Mouse (Mus musculus) kidney, adult 9 months (tissue): Measurements from ENCODE around the gene Ccdc160.
A peak's percentile ranks its signal among the peaks of the same experiment; 100 is the strongest.

Experiments used
- DNase-seq: peaks from one replicate; pipeline ENCODE4 v3.0.0; 2022

Ccdc160 gene

DNA sequence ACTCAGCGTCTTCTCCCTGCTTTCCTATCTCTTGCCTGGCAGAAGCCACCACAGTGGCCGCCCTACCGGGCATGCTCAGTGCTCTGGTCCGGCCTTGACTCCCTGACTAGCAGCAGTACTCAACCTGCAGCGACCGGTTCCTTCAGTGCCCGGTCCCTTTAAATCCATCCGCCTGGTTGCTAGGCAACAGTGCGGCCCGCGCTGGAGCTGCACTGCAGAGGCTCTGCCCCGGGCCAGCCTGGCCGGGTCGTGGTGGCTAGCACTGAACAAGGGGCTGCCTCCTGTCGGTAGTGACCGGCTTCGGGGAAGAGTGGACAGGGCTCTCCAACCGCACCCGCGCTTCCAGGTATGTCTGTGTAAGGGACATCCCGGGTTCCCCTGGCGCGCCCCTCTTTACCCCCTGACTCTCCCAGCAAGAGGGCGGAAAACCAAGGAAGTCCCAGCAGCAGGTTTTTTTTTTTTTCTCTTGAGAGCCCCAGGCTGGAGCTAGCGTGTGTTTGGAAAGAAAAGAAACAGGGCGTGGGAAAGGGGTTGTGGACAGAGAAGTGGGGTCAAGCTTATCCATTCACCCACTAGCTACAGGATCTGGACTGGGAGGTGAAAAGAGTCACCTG, at the start of gene Ccdc160:
Ccdc160 (plus strand) TSS at position 221 of the 614 bp plus-strand sequence.
- peak; percentile 81 for DNase-seq

DNA sequence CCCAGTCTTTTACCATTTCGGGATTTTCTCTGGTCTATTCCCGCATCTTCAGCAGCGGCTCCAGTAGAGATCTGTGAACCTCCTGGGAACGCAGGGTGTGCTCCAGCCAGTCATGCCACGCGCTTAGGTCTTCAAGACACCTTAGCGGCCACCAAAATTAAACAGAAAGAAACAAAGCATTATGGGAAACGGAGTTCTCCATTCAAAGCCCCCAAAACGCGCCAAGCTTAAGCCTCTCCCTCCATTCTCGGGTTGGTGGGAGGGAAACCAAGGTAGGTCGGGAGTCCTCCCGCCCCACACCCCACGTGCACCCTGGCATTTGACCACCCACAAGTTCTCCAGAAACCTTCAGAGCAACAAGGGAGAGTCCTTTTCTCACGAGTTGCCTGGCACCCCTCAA, 47.2 kb upstream of the Ccdc160 start:
- no peak for DNase-seq

- DNase-seq: peak; percentile 17
Measured at GRCm38 (mm10) chrX:52744201-52745051, 46.6 kb upstream of the Ccdc160 start.

GRCm38 (mm10) chrX:52745462-52745861, 45.5 kb upstream of the Ccdc160 start:
- no peak for DNase-seq

DNA sequence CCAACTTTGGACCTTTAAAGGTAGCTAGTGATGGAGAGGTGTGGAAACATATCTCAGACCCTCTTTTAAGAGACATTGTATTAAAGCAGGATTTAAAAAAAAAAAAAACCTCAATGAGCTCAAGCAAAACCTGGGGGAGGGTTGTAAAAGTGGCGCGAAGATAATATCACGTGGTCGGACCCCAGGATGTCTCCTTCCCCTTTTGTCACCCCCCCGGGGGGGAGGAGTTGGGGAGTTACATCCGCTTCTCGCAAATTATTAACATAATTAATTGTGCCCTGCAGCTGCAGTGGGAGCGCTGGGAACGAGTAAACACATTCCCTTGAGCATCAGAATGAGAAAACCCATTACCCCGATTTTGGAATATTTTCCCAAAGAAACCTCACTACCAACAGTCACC, 45.1 kb upstream of the Ccdc160 start:
- DNase-seq: peak; percentile 12

GRCm38 (mm10) chrX:52746849-52747248, 44.2 kb upstream of the Ccdc160 start:
- no peak for DNase-seq

DNA sequence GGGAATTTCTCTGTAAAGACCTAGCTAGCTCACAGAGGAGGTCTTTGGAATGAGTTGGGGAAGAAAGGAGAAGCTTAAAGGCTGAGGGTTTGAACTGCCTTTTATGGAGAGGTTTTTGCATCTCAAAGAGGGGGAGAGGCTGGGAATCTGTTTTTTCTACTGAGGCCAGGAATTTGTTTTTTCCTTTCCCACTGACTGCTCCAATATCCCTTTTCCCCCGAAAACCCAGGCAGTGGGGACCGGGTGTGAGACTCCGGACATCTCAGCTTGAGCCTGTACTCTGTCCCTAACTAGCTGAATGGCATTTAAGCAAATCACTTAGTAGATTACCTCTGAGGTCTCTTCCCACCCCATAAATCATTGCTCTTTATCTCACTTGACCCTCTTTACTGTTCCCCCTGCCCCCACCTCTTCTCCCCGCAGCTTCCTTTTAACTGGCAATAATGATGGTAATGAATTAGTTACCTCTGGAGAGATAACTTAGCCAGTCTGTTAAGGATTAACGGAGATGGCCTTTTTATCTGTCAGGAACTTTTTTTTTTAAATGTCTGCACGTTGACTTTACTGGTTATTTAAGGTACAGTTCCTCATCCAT, 37.4 kb upstream of the Ccdc160 start:
- DNase-seq: no peak

DNA sequence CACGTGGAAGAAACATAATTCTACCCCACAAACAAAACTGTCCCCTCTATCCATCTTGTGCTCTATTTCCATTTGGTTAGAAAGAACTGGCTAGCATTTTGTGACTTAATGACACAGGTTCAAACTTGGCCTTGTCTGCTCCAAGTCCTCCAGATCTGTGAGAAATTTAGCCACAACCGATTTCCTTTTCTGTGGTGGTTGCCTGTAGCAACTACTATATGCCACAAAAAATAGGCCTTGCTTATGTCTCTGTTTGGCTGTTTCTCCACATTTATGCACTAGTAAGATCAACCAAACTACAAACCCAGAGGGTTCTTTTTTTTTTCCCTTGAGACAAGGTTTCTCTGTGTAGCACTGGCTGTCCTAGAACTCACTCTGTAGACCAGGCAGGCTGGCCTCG, 33.8 kb upstream of the Ccdc160 start:
- no peak for DNase-seq

DNA sequence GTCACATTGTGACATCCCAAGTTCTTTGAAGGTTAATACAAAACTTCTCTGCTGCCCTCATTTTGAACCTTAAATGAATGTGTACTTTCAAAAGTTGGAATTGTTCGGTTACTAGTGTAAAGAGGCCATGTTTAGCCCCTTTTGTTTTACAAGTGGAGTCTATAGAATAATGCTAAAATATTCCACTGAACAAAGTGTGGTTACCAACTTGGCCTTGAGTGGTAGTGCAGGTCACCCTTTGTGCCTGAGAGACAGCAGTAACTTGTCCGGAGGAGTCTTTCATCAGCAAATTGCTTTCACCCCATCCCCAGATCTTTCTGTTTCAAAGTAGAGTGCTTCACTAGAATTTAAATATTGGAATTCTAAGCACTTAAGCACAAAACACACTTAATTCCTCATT, 31.8 kb upstream of the Ccdc160 start:
- DNase-seq: no peak

DNA sequence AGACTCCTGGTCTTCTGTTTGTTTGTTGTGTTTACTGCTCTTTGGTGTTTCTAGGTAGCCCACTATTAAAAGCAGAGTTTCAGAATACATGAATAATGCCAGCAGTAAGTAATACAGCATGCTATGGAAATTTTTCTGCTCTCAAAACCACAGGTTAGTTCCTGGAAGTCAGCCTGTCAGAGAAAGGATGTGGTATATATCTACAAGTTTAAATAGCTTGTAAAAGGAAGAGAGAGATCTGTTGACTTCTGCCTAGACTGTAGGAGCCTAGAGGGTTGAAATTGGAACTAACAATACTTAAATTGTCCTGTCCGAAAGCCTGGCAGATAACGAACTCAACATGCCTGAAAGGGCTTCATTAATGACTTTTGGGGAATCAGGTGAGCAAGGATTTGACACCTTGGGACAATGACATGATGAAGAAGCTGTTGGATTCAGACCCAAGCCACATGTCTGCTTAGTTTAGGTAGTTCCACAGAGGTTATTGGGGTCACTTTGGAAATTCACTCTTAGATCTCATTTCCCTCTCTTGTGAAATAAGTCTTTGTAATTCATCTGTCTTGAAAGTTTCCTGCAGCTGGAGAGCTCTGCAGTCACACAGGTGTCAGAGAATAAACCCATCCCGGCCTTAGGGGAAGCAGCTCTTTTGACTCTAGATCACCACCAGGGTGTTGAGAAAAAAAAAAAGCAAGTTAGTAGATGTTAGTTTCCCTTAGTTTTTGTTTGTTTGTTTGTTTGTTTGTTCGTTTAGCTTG, 30.6 kb upstream of the Ccdc160 start:
- DNase-seq: no peak

DNA sequence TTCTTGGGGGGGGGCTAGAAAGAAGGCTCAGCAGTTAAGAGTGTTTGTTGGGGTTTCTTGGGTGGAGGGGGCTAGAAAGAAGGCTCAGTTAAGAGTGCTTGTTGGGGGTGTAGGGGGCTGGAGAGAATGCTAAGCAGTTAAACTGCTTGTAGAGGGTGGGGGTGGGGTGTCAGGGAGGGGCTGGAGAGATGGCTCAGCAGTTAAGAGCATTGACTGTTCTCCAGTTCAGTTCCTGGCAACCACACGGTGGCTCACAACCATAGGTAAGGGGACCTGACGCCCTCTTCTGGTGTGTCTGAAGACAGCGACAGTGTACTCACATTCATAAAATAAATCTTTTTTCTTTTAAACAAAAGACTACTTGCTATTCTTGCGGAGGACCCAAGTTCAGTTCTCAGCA, 28.8 kb upstream of the Ccdc160 start:
- no peak for DNase-seq

GRCm38 (mm10) chrX:52775973-52776372, 15.0 kb upstream of the Ccdc160 start:
- DNase-seq: peak; percentile 38

DNA sequence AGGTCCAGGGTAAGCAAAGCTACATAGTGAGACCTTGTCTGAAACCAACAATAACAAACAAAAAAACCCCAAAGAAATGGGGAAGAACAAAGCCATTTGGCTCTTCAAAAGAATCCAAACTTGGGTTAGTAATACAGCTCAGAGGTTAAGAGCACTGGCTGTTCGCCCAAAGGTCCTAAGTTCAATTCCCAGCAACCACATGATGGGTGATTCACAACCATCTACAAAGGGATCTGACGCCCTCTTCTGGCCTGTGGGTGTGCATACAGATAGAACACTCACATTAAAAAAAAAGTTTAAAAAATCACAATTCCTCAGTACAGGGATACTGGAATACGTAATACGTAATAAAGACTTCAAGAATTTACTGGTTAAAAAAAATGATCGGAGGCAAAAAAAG, 13.3 kb upstream of the Ccdc160 start:
- peak; percentile 57 for DNase-seq

DNA sequence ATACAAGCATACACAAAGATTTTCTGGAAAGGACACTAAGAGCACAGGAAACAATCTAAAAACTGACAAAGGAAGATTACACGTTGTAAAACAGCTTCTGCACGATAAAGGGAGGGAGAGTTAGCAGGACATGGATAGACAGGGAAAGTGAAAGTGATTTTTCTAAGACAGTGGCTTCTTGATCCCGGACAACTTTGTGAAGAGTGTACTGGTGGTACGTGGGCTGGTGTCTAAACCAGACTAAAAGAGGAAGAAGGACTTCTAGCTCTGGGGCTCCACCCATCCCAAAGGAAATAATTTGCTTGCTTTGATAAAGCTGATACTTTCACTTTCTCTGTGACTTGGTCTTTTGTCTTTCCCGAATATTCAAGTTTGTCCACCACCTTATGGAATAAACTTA, 7.1 kb upstream of the Ccdc160 start:
- DNase-seq: no peak

DNA sequence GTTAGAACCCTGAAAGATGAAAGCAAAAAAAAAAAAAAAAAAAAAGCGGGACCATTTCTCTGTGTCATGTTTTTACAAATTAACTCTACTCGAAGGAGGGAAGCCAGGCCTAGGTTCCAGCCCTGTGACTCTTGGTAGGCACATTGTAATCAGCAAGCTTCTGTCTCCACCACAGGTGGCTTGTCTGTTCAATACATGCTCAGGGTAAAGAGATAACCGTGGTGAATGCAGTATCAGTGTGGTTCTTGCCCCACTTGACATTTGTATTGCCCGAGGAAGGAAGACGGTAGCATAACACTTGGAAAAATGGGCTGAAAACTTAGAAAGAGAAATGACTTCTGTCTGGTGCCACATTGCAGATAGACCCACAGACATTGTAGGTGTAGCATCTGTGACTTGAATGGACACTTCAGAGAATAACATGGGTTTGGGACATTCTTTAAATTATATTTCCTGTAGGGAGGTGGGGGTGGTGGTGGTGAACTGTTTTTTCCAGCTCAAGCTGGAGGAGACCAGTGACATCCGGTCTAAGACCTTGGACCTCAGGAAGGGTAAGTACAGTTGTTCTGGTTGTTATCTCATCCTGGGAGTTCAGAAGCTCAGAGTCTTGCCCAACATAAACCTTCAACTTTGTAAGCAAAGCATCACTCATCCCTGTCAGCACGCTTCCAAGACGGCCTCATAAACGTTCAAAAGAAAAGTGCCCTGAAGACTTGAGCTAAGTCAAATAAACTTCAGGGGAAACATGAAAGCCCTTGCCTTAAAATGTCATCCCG, 1.1 kb downstream of the Ccdc160 start:
- no peak for DNase-seq

DNA sequence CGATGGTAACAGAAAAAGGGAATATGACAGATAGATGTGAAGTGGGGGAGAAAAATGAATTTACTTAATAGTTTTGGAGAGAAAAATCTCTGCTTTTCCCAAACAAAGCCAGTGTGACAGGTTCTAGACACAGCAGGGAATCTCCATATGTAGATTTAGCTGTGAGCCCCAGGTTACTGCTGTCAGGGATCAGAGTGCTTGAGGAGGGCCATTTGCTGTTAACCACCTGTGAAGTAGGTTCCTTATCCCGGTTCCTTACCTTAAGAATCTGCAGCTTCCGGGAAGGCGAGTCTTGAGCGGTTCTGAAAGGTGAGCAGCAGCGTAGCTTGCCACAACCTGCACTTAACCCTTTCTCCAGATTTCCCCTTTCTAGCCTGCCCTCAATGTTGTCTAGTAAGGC, 1.9 kb downstream of the Ccdc160 start:
- DNase-seq: no peak

DNA sequence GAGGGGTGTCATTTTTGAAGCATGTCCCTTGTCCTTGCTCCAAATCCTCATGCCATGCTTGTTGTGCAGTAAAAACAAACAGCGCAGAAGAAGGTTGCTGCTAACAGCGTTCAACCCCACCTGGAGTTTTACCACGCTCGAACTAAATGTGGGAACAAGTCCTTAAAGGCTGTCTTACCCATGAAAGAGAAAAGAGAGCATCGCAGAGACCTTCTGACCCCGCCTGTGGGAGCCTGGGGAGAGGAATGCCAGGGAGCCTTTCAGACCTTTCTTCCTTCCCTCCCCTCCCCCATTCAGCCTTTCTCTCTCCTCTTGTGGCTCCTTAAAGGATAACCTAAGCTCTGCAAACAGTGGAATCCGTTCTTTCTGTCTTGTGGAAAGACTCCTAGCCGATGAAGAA, 4.8 kb downstream of the Ccdc160 start:
- DNase-seq: no peak

DNA sequence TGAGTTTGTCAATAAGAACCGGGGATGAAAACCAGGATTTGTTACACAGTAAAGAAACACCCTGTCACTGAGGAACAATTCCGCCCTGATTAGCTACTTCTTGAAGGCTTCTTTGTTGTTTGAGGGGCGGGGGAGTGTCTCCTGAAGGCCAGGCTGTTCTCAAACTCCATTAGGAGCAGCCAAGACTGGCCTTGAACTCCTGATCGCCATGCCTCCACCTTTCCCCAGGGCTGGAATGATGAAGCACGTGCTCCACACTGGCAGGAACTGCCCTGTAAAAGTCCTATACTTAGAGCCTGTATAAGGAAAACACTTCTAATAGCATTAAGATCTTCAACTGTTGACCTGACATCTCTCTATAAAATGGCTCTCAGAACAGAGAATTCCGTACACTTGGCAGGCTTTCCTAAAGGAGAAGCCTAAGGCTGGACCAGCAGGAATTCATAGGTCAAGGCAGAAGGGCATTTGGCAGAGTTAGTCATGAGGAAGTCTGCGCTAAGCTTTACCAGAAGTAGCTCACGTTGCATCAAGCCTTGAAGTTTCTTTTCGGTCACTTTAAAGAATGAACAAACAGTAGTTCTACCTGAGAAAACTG, 6.1 kb downstream of the Ccdc160 start:
- peak; percentile 30 for DNase-seq

GRCm38 (mm10) chrX:52798255-52798654, 7.3 kb downstream of the Ccdc160 start:
- DNase-seq: no peak

GRCm38 (mm10) chrX:52799566-52799965, 8.6 kb downstream of the Ccdc160 start:
- DNase-seq: no peak

- no peak for DNase-seq
Measured at GRCm38 (mm10) chrX:52819338-52819737, 28.3 kb downstream of the Ccdc160 start.
